Comparison of ENCODE assay signal across 28 mouse cellular contexts in genomic region chr5:147466361-147466760, GRCm38 (mm10).
"Had no signal": no experiment of that assay in that cellular context is flagged by ENCODE, and none has a peak within 500 bp of the region (broad histone marks: within the 10 kb centered on the region; RNA-seq: fewer than 3 reads in every experiment).

No protein-coding gene starts in this region.

- H3K9ac ChIP-seq: limb, embryonic 12.5 days; limb, embryonic 13.5 days; limb, embryonic 15.5 days; liver, embryonic 12.5 days; liver, embryonic 13.5 days; liver, embryonic 14.5 days; liver, embryonic 15.5 days; liver, postnatal 0 days; lung, embryonic 14.5 days; lung, embryonic 15.5 days; midbrain, embryonic 12.5 days; midbrain, embryonic 13.5 days; midbrain, embryonic 15.5 days; neural tube, embryonic 12.5 days had no signal

- H3K36me3 ChIP-seq: midbrain, embryonic 15.5 days had no signal

- H3K4me1 ChIP-seq: limb, embryonic 10.5 days; limb, embryonic 12.5 days; limb, embryonic 15.5 days; liver, embryonic 12.5 days; liver, embryonic 15.5 days; lung, embryonic 15.5 days; midbrain, embryonic 10.5 days; midbrain, embryonic 12.5 days; midbrain, embryonic 13.5 days; midbrain, embryonic 15.5 days; neural tube, embryonic 12.5 days had no signal

- DNase-seq: left cerebral cortex, postnatal 4 days; liver; liver, embryonic 13.5 days; liver, postnatal 0 days; lung, adult 18-20 months; lung, adult 2 months; lung, embryonic 14.5 days; lung, postnatal 10 days; lung, postnatal 14 days; lung, postnatal 36 days; lung, postnatal 4 days; midbrain, embryonic 14.5 days had no signal

- H3K27me3 ChIP-seq: limb, embryonic 12.5 days; limb, embryonic 13.5 days; limb, embryonic 15.5 days; liver, embryonic 12.5 days; liver, embryonic 13.5 days; liver, embryonic 15.5 days; lung, embryonic 15.5 days; megakaryocyte, embryonic 14.5 days; midbrain, embryonic 12.5 days; midbrain, embryonic 13.5 days; midbrain, embryonic 15.5 days; neural tube, embryonic 12.5 days had no signal

- H3K9me3 ChIP-seq: limb, embryonic 10.5 days; limb, embryonic 12.5 days; limb, embryonic 13.5 days; limb, embryonic 15.5 days; liver, embryonic 12.5 days; liver, embryonic 13.5 days; liver, embryonic 15.5 days; lung, embryonic 15.5 days; megakaryocyte, embryonic 14.5 days; midbrain, embryonic 10.5 days; midbrain, embryonic 12.5 days; midbrain, embryonic 13.5 days; midbrain, embryonic 15.5 days; neural tube, embryonic 12.5 days had no signal

- H3K27ac ChIP-seq: limb, embryonic 10.5 days; limb, embryonic 12.5 days; limb, embryonic 13.5 days; limb, embryonic 15.5 days; liver, embryonic 12.5 days; liver, embryonic 13.5 days; liver, embryonic 14.5 days; liver, embryonic 15.5 days; lung, embryonic 15.5 days; macrophage; midbrain, embryonic 10.5 days; midbrain, embryonic 12.5 days; midbrain, embryonic 13.5 days; midbrain, embryonic 15.5 days; neural tube, embryonic 12.5 days had no signal

- H3K4me3 ChIP-seq: limb, embryonic 10.5 days; limb, embryonic 12.5 days; limb, embryonic 13.5 days; limb, embryonic 15.5 days; liver, embryonic 12.5 days; liver, embryonic 13.5 days; liver, embryonic 15.5 days; lung, embryonic 15.5 days; megakaryocyte, embryonic 14.5 days; midbrain, embryonic 10.5 days; midbrain, embryonic 12.5 days; midbrain, embryonic 13.5 days; midbrain, embryonic 15.5 days; myocyte; neural tube, embryonic 12.5 days had no signal
